Mouse (Mus musculus): ENCODE results near the gene Sirt4. TPM values are rescaled to one million over a fixed set of nuclear protein-coding genes. Genes with fewer than 3 reads are reported as not detected.
"Not testable (repeated sequence)": the region's sequence is repeated elsewhere in the genome, so short reads cannot be mapped to it uniquely, and the experiment has no call there.

Sirt4 gene
- polyA plus RNA-seq, 1 experiment: 34.6 TPM

GRCm38 (mm10) chr5:115521553-115522461 is 37.3 kb upstream of the Sirt4 start:
- Histone ChIP-seq H3K4me3 (ENCODE audit: control insufficient read depth, low read depth, low read length) (no peak overlapping the region), H3K27me3 (ENCODE audit: control insufficient read depth, insufficient read depth, low read length) (no peaks in the 10 kb centered on the region), H3K4me1 (ENCODE audit: control insufficient read depth, insufficient read depth, low read length) (peaks cover 20% of the 10 kb centered on the region), H3K27ac (ENCODE audit: control insufficient read depth, insufficient read depth, low read depth, low read length) (peak overlapping the region; percentile 14; the same call in 1 of the 2 replicates), H3K36me3 (ENCODE audit: control insufficient read depth, insufficient read depth, low read length) (no peaks in the 10 kb centered on the region)
- TF ChIP-seq POLR2A (IDR thresholded peaks at IDR 0.05; ENCODE audit: control insufficient read depth, low read depth, low read length): no peak
- no peak for TF ChIP-seq CTCF (IDR thresholded peaks at IDR 0.05; ENCODE audit: control insufficient read depth, insufficient read depth, insufficient replicate concordance, low read depth, low read length)

- Histone ChIP-seq H3K4me1 (ENCODE audit: control insufficient read depth, insufficient read depth, low read length) (peaks cover 29% of the 10 kb centered on the region), H3K4me3 (ENCODE audit: control insufficient read depth, low read depth, low read length) (no peak overlapping the region), H3K27me3 (ENCODE audit: control insufficient read depth, insufficient read depth, low read length) (no peaks in the 10 kb centered on the region), H3K36me3 (ENCODE audit: control insufficient read depth, insufficient read depth, low read length) (no peaks in the 10 kb centered on the region), H3K27ac (ENCODE audit: control insufficient read depth, insufficient read depth, low read depth, low read length) (no peak overlapping the region)
- TF ChIP-seq POLR2A (IDR thresholded peaks at IDR 0.05; ENCODE audit: control insufficient read depth, low read depth, low read length): no peak
- no peak for TF ChIP-seq CTCF (IDR thresholded peaks at IDR 0.05; ENCODE audit: control insufficient read depth, insufficient read depth, insufficient replicate concordance, low read depth, low read length)
These were observed 35.9 kb upstream of the Sirt4 start for GRCm38 (mm10) chr5:115520325-115520869.

- not testable (repeated sequence) for H3K27ac ChIP-seq (ENCODE audit: control insufficient read depth, insufficient read depth, low read depth, low read length)
- H3K4me1 ChIP-seq (ENCODE audit: control insufficient read depth, insufficient read depth, low read length): peaks cover 39% of the 10 kb centered on the region
These were observed 33.7 kb upstream of the Sirt4 start for GRCm38 (mm10) chr5:115518214-115518613.

GRCm38 (mm10) chr5:115517501-115517900 is 33.0 kb upstream of the Sirt4 start:
- H3K27ac ChIP-seq (ENCODE audit: control insufficient read depth, insufficient read depth, low read depth, low read length): no peak overlapping the region
- H3K4me3 ChIP-seq (ENCODE audit: control insufficient read depth, low read depth, low read length): peak overlapping the region; percentile 3; the same call in 1 of the 2 replicates
- TF ChIP-seq POLR2A (IDR thresholded peaks at IDR 0.05; ENCODE audit: control insufficient read depth, low read depth, low read length): no peak
- TF ChIP-seq CTCF (IDR thresholded peaks at IDR 0.05; ENCODE audit: control insufficient read depth, insufficient read depth, insufficient replicate concordance, low read depth, low read length): no peak
- no peaks in the 10 kb centered on the region for H3K36me3 ChIP-seq (ENCODE audit: control insufficient read depth, insufficient read depth, low read length)
- H3K4me1 ChIP-seq (ENCODE audit: control insufficient read depth, insufficient read depth, low read length): peaks cover 39% of the 10 kb centered on the region
- no peaks in the 10 kb centered on the region for H3K27me3 ChIP-seq (ENCODE audit: control insufficient read depth, insufficient read depth, low read length)

More at GRCm38 (mm10) chr5:115518214-115518613, 33.7 kb upstream of the Sirt4 start:
- not testable (repeated sequence) for H3K36me3 ChIP-seq (ENCODE audit: control insufficient read depth, insufficient read depth, low read length); H3K27me3 ChIP-seq (ENCODE audit: control insufficient read depth, insufficient read depth, low read length); H3K4me3 ChIP-seq (ENCODE audit: control insufficient read depth, low read depth, low read length)

GRCm38 (mm10) chr5:115516908-115517307 is 32.4 kb upstream of the Sirt4 start:
- Histone ChIP-seq H3K4me3 (ENCODE audit: control insufficient read depth, low read depth, low read length) (no peak overlapping the region), H3K27me3 (ENCODE audit: control insufficient read depth, insufficient read depth, low read length) (no peaks in the 10 kb centered on the region), H3K4me1 (ENCODE audit: control insufficient read depth, insufficient read depth, low read length) (peaks cover 39% of the 10 kb centered on the region), H3K36me3 (ENCODE audit: control insufficient read depth, insufficient read depth, low read length) (no peaks in the 10 kb centered on the region), H3K27ac (ENCODE audit: control insufficient read depth, insufficient read depth, low read depth, low read length) (no peak overlapping the region)
- no peak for TF ChIP-seq CTCF (IDR thresholded peaks at IDR 0.05; ENCODE audit: control insufficient read depth, insufficient read depth, insufficient replicate concordance, low read depth, low read length)
- TF ChIP-seq POLR2A (IDR thresholded peaks at IDR 0.05; ENCODE audit: control insufficient read depth, low read depth, low read length): no peak

GRCm38 (mm10) chr5:115516081-115516907 is 31.8 kb upstream of the Sirt4 start:
- Histone ChIP-seq H3K27ac (ENCODE audit: control insufficient read depth, insufficient read depth, low read depth, low read length) (no peak overlapping the region), H3K4me3 (ENCODE audit: control insufficient read depth, low read depth, low read length) (no peak overlapping the region), H3K36me3 (ENCODE audit: control insufficient read depth, insufficient read depth, low read length) (no peaks in the 10 kb centered on the region), H3K27me3 (ENCODE audit: control insufficient read depth, insufficient read depth, low read length) (no peaks in the 10 kb centered on the region), H3K4me1 (ENCODE audit: control insufficient read depth, insufficient read depth, low read length) (peaks cover 34% of the 10 kb centered on the region)
- TF ChIP-seq POLR2A (IDR thresholded peaks at IDR 0.05; ENCODE audit: control insufficient read depth, low read depth, low read length): no peak
- TF ChIP-seq CTCF (IDR thresholded peaks at IDR 0.05; ENCODE audit: control insufficient read depth, insufficient read depth, insufficient replicate concordance, low read depth, low read length): no peak

Data from testis, adult 2 months (tissue).